Mouse (Mus musculus) heart, postnatal 0 days (tissue): ENCODE data around the gene Ykt6. TPM values are rescaled to one million over a fixed set of nuclear protein-coding genes. Genes with fewer than 3 reads are reported as not detected.

Source experiments
- ATAC-seq: fragments of 200-750 bp; cut with Nextera tagmentation; 2 replicates; pipeline ENCODE4 v1.8.0; 2017; ENCODE audit warnings: low read depth, moderate number of reproducible peaks, moderate library complexity; ENCODE audit not compliant: insufficient read depth
- DNase-seq: peaks from one replicate; pipeline ENCODE4 v3.0.0-alpha.2; 2016; ENCODE audit warnings: low spot score
- H3K27ac ChIP-seq: fragments of 300-500 bp; sonication (generic); 2 replicates; pipeline ENCODE4 v1.5.1; 2014; ENCODE audit warnings: low read depth, mild to moderate bottlenecking
- H3K27me3 ChIP-seq: fragments of 300-500 bp; sonication (generic); 2 replicates; pipeline ENCODE4 v1.6.1; 2014; ENCODE audit warnings: low read length, mixed read lengths; ENCODE audit not compliant: control insufficient read depth, insufficient read depth
- H3K36me3 ChIP-seq: fragments of 300-500 bp; sonication (generic); replicated peaks from 2 replicates; pipeline ENCODE4 v1.6.1; 2014; ENCODE audit warnings: low read length, mixed read lengths; ENCODE audit not compliant: control insufficient read depth, insufficient read depth
- H3K4me1 ChIP-seq: fragments of 300-500 bp; sonication (generic); 2 replicates; pipeline ENCODE4 v1.6.1; 2014; ENCODE audit warnings: antibody characterized with exemption; ENCODE audit not compliant: control insufficient read depth, insufficient read depth
- H3K4me2 ChIP-seq: fragments of 300-500 bp; sonication (generic); 2 replicates; pipeline ENCODE4 v1.6.1; 2014; ENCODE audit warnings: low read depth, mild to moderate bottlenecking, low read length, moderate library complexity
- H3K4me3 ChIP-seq: fragments of 300-500 bp; sonication (generic); 2 replicates; pipeline ENCODE4 v1.5.1; 2014; ENCODE audit warnings: low read depth, low read length
- H3K9ac ChIP-seq: fragments of 300-500 bp; sonication (generic); replicated peaks from 2 replicates; pipeline ENCODE4 v1.6.1; 2014; ENCODE audit warnings: low read depth, low read length, mixed read lengths
- H3K9me3 ChIP-seq: fragments of 300-500 bp; sonication (generic); replicated peaks from 2 replicates; pipeline ENCODE4 v1.6.1; 2016; ENCODE audit warnings: low read length; ENCODE audit not compliant: control insufficient read depth
- CTCF ChIP-seq: IDR thresholded peaks from 2 replicates; pipeline ENCODE4 v1.5.1; 2016; ENCODE audit warnings: antibody characterized with exemption, control low read depth, low read depth
- EP300 ChIP-seq: IDR thresholded peaks from 2 replicates; pipeline ENCODE4 v1.6.1; 2016; ENCODE audit warnings: antibody characterized with exemption, low read depth
- WGBS: fragments of 180-500 bp; shearing (Covaris S2); extraction: QIAGEN DNeasy Blood & Tissue Kit; methylation state at CpG from one replicate; pipeline ENCODE4 v1.1.7; 2014; 5-methylcytosine and 5-hydroxymethylcytosine counted together
- polyA plus RNA-seq: library from polyadenylated mRNA; unstranded; fragments of >200 nt; fragmentation: Nextera tagmentation; extraction: Ambion mirVana; gene quantifications from 2 replicates; pipeline ENCODE4 v1.2.1, GENCODE M21; 2015
- total RNA-seq: library from RNA; depleted of rRNA; stranded (reverse); fragments of >200 nt; gene quantifications from 2 replicates; pipeline ENCODE4 v1.2.3, GENCODE M21; 2014; ENCODE audit warnings: low replicate concordance

The Ykt6 gene
- total and polyA plus RNA-seq, 2 experiments from 2014 or later, result 37.4 to 55.8 TPM

DNA sequence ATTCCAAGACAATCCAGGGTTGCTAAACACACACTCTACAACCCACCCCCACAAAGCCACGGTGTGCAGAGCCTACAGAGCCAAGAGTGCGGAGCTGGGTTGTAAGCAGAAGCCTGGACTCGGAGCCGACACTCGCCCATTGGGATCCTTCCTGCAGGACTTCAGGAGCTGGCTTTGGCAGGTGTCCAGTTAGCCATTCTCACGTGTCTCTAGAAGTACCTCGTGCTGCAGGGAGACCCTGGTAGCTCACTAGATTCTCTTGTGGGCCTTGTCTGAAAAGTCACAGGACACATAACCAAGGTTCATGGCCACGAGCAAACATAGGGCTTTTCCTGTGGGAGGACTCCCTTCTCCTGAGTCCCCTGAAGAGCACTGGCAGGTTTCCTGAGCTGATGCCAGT is 42.2 kb upstream of the Ykt6 start:
- H3K27ac ChIP-seq, result no peak overlapping the region
- no peak for TF ChIP-seq CTCF
- no peak for TF ChIP-seq EP300
- no peaks in the 10 kb centered on the region for H3K9me3 ChIP-seq
- ATAC-seq (no peak), DNase-seq (no peak)
- WGBS, result 25% methylated on average over 8 of the region's 8 CpGs
- H3K4me3 ChIP-seq, result no peak overlapping the region
- no peak overlapping the region for H3K4me2 ChIP-seq
- no peaks in the 10 kb centered on the region for H3K27me3 ChIP-seq
- H3K4me1 ChIP-seq, result peaks cover 28% of the 10 kb centered on the region
- no peaks in the 10 kb centered on the region for H3K36me3 ChIP-seq
- no peak overlapping the region for H3K9ac ChIP-seq

DNA sequence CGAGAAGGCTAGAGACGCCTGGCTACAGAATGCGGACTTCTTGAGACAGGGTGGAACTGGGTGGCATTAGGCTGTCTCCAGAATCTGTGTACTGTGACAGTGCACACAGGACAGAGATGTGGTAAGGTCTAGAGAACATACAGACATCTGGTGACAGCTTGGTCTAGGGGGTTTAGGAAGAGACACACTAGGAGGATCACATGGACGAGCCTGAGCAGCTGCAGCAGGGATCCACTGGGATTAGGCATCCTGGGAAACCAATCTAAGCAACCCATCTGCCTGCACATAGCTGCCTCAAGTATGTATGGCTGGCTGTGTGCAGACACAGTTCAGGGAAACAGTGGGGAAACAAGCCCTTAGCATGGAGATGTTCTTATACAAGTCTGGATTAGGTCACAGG is 41.6 kb upstream of the Ykt6 start:
- no peak for DNase-seq
- WGBS, result 77% methylated on average over 4 of the region's 4 CpGs
- H3K4me1 ChIP-seq, result peaks cover 28% of the 10 kb centered on the region
- no peak overlapping the region for H3K4me2 ChIP-seq
- no peak overlapping the region for H3K9ac ChIP-seq
- no peak overlapping the region for H3K27ac ChIP-seq
- no peak for TF ChIP-seq CTCF
- no peak for TF ChIP-seq EP300
- no peak for ATAC-seq
- no peaks in the 10 kb centered on the region for H3K9me3 ChIP-seq
- H3K27me3 ChIP-seq, result no peaks in the 10 kb centered on the region
- no peak overlapping the region for H3K4me3 ChIP-seq
- no peaks in the 10 kb centered on the region for H3K36me3 ChIP-seq

DNA sequence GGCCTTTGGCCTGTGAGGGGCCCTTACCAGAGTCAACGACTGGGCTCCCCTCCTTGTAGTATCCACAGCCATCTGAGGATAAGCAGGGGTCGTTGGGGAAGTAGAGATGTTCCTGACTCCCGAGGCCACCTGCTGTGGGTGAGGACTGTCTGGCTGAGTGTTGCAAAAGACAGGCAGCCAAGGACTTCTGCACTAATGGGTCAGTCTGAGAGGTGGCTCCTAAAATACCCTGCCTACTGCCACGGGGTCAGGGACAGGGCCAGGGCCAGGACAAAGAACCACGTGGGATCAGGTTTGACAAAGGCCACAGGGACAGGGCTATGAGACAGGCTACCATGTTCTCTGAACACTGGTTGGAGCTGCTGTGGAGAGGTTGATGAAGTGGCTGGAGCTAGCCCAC is 40.6 kb upstream of the Ykt6 start:
- Histone ChIP-seq H3K4me1 (peaks cover 28% of the 10 kb centered on the region), H3K9ac (no peak overlapping the region), H3K27me3 (no peaks in the 10 kb centered on the region), H3K36me3 (no peaks in the 10 kb centered on the region), H3K4me2 (no peak overlapping the region), H3K4me3 (no peak overlapping the region), H3K27ac (no peak overlapping the region), H3K9me3 (no peaks in the 10 kb centered on the region)
- no peak for ATAC-seq
- WGBS, result 52% methylated on average over 5 of the region's 5 CpGs
- DNase-seq, result no peak
- TF ChIP-seq EP300 (no peak), CTCF (no peak)

DNA sequence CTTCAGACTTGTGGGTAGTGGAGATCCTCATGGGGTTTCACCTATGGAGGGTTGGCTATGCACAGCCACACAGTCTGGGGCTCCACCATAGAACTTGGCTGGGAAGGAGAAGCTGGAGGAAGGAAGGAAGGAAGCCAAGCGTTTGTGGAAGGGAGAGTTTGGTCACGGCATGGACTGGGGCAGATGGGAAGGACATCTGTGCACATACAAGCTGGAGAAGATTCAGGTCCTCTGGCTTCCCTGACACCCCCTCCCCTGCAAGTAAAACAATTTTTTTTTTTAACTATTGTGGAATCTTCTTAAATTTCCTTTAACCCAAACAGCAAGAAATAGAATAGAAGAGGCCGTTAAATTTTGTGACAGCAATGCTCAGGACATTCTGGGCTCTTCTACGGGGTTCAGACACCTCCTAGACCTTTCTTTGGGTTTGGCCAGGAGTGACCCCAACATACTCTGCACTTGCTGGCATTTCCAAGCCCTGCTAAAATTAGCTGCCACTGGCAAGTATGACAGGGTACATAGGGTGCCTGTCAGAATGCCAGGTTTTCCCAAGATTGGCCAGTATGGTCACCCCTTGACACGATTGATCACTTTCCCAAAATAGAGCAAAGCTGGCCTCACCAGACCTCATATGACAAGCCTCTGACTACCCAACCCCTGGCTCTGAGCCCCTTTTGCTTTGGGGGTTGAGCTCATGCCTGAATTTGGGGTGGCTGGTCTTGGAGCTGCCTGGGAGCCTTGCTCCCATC is 39.9 kb upstream of the Ykt6 start:
- 48% methylated on average over 5 of the region's 5 CpGs for WGBS
- no peaks in the 10 kb centered on the region for H3K36me3 ChIP-seq
- H3K9ac ChIP-seq, result no peak overlapping the region
- 0 out of 2 replicates have a peak overlapping the region, but pooled peaks have one; percentile 37 for H3K27ac ChIP-seq
- ATAC-seq, result peak; percentile 79
- no peak overlapping the region for H3K4me3 ChIP-seq
- TF ChIP-seq EP300 (peak; percentile 86; the same call in 1 of the 2 replicates), CTCF (no peak)
- no peaks in the 10 kb centered on the region for H3K27me3 ChIP-seq
- peak; percentile 67 for DNase-seq
- H3K4me2 ChIP-seq, result no peak overlapping the region
- H3K4me1 ChIP-seq, result peaks cover 28% of the 10 kb centered on the region
- no peaks in the 10 kb centered on the region for H3K9me3 ChIP-seq

DNA sequence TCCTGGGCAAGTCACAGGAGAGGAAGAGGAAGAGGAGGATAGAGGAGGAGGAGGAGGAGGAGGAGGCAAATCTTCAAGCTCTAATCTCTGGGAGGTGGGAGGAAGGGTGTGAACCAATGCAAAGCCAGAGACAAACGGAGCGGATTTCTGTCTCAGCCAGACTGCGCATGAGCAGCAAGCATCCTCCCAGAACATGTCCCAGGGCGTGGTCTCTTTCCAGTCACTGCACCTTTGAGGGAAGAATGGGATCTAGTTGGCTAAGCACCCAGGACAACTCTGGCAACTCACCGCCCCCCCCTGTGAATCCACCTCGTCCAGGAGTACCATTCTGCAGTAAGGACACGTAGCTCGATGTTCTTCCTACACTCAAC is 39.3 kb upstream of the Ykt6 start:
- no peak overlapping the region for H3K4me2 ChIP-seq
- H3K9ac ChIP-seq, result no peak overlapping the region
- peak; percentile 28 for ATAC-seq
- H3K9me3 ChIP-seq, result no peaks in the 10 kb centered on the region
- no peak for TF ChIP-seq EP300
- no peak for TF ChIP-seq CTCF
- H3K27me3 ChIP-seq, result no peaks in the 10 kb centered on the region
- no peak overlapping the region for H3K4me3 ChIP-seq
- H3K27ac ChIP-seq, result 0 out of 2 replicates have a peak overlapping the region, but pooled peaks have one; percentile 37
- H3K4me1 ChIP-seq, result peaks cover 28% of the 10 kb centered on the region
- no peak for DNase-seq
- H3K36me3 ChIP-seq, result no peaks in the 10 kb centered on the region
- WGBS, result 59% methylated on average over 8 of the region's 8 CpGs

DNA sequence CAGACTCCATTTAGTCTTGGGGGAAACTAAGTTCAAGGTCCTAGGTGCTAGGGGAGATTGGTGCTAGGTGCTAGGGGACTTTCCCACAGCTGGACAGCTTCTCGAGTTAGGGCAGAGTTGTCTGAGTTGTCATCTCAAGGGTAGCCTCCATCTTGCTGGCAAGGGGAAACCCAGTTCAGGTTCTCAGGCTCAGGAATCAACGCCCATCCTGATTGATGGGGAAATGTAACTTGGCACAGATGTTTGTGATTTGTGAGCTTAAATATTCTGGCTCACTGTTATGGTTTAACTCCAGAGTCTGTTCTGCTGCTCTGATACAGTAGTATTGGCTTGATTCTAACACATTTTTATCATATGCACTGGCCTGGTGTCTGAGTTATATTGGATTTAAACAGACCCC is 37.4 kb upstream of the Ykt6 start:
- WGBS, result 74% methylated on average over 2 of the region's 2 CpGs
- no peak overlapping the region for H3K4me3 ChIP-seq
- H3K4me1 ChIP-seq, result peaks cover 28% of the 10 kb centered on the region
- DNase-seq, result no peak
- no peaks in the 10 kb centered on the region for H3K9me3 ChIP-seq
- H3K27me3 ChIP-seq, result no peaks in the 10 kb centered on the region
- no peak for ATAC-seq
- TF ChIP-seq EP300 (no peak), CTCF (no peak)
- H3K4me2 ChIP-seq, result no peak overlapping the region
- H3K9ac ChIP-seq, result no peak overlapping the region
- no peaks in the 10 kb centered on the region for H3K36me3 ChIP-seq
- no peak overlapping the region for H3K27ac ChIP-seq
